Mouse (Mus musculus) layer of hippocampus, adult 8-10 months (tissue): ENCODE data around the gene Gm438. TPM values are rescaled to one million over a fixed set of nuclear protein-coding genes. Genes with fewer than 3 reads are reported as not detected.
A peak's percentile ranks its signal among the peaks of the same experiment; 100 is the strongest.
"Not testable (repeated sequence)": the region's sequence is repeated elsewhere in the genome, so short reads cannot be mapped to it uniquely, and the experiment has no call there.

Source experiments
- DNase-seq, 2 experiments: peaks; one replicate each; pipeline ENCODE4 v3.0.0; 2022; ENCODE audit warnings: low spot score in 2 of 2
- total RNA-seq, 4 experiments: library from RNA; stranded (reverse); gene quantifications; 2 replicates each; pipeline ENCODE4 v1.2.4; 2022

Gene Gm438
- total RNA-seq, result under 1 TPM in 1 of 4 experiments, not detected in 3; 0.23 TPM

GRCm38 (mm10) chr4:144786483-144786882, at the start of gene Gm438:
Gene Gm438, minus strand, starts transcription at chr4:144786583.
- no peak for DNase-seq

- no peak for DNase-seq
Measured at GRCm38 (mm10) chr4:144824706-144825105, 38.3 kb upstream of the Gm438 start.

- DNase-seq, result no peak
Measured at GRCm38 (mm10) chr4:144823996-144824395, 37.6 kb upstream of the Gm438 start.

GRCm38 (mm10) chr4:144807135-144807534, 20.8 kb upstream of the Gm438 start:
- not testable (repeated sequence) for DNase-seq

GRCm38 (mm10) chr4:144803633-144804032, 17.2 kb upstream of the Gm438 start:
- no peak for DNase-seq

- DNase-seq, result no peak
Measured at GRCm38 (mm10) chr4:144790141-144790540, 3.8 kb upstream of the Gm438 start.

- DNase-seq, result no peak
Measured at GRCm38 (mm10) chr4:144782476-144783197, 3.7 kb downstream of the Gm438 start.

GRCm38 (mm10) chr4:144765722-144766121, 20.7 kb downstream of the Gm438 start:
- DNase-seq, result peak; percentile 3 to 55

GRCm38 (mm10) chr4:144749139-144749538, 37.2 kb downstream of the Gm438 start:
- no peak for DNase-seq

Other genes with a start within 250 kb of the Gm438 start
- gene Gm13124, start 221.4 kb downstream of the Gm438 start, total RNA-seq, result not detected
- gene Aadacl4, start 172.9 kb downstream of the Gm438 start, total RNA-seq, result not detected
- not detected for gene Gm436, start 100.2 kb downstream of the Gm438 start, total RNA-seq
- under 1 TPM in 1 of 4 experiments, not detected in 3; 0.39 TPM for gene Gm13178, start 65.2 kb downstream of the Gm438 start, total RNA-seq
- 10 to 100 TPM; 28.7 to 41.1 (median 35.0) TPM for gene Dhrs3, start 106.2 kb upstream of the Gm438 start, total RNA-seq